Mouse (Mus musculus) layer of hippocampus, postnatal 25 days (tissue): ENCODE measurements around the gene Zfand4. TPM values are rescaled to one million over a fixed set of nuclear protein-coding genes. Genes with fewer than 3 reads are reported as not detected.
"Not testable (repeated sequence)": the region's sequence is repeated elsewhere in the genome, so short reads cannot be mapped to it uniquely, and the experiment has no call there.

ENCODE experiments used
- DNase-seq, 2 experiments: peaks; one replicate each; pipeline ENCODE4 v3.0.0; 2022; ENCODE audit warnings: mixed read lengths in 2 of 2, low spot score in 1 of 2; ENCODE audit errors: extremely low spot score in 1 of 2
- total RNA-seq, 2 experiments: library from RNA; stranded (reverse); gene quantifications; 2 replicates each; pipeline ENCODE4 v1.2.3; 2021

The Zfand4 gene
- total RNA-seq, 2 experiments from 2014 or later: 6.7 to 7.2 TPM

DNA sequence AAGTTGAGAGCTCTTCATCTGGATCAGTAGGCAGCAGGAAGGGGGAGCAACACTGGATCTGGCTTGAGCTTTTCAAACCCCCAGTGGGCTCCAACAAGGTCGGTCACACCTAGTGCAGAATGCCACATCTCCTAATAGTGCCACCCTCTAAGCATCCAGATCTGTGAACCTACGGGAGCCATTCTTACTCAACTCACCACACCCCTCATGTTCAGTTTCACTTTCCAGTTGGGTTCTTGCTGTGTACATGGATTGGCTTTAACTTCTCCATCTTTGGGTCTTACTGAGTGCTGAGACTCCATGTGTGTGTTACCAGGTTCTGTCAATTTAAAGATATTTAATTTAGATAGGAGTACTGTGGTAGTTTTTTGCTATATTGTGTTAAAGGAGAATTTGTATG lies 47.4 kb downstream of the Zfand4 start:
- DNase-seq: no peak

DNA sequence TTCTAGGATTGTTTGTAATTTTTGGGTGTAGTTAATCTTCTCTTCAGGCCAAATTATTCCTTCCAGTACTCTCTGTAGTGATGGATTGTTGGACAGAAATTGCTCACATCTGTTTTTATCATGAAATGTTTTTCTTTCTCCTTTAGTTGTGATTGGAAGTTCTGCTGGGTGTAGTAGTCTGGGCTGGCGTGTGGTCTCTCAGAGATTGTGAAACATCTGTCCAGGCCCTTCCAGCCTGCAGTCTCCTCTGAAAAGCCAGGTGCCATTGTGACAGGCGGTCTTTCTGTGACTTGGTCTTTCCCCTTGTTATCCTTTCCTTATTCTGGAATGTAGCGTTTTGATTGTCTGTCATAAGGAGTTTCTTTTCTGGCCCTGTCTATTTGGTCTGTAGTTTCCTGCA lies 55.2 kb downstream of the Zfand4 start:
- no peak for DNase-seq

DNA sequence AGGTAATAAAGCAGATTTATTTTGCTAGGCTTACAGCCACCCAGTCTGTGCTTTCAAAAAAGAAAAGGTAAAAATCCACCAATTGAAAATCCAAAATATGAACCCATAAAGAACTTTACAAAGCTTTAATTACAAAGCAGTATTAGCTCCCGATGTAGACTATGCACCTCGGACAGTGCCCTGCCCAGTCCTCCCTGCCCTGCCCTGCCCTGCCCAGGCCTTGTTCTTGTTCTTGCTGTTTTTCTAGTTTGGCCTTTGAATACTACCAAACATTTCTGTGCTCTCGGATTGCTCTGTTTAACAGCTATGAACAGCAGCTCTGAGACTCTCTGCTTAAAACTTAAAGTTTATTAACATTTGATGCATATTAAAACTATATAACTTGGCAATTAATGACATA lies 62.6 kb downstream of the Zfand4 start:
- no peak for DNase-seq

DNA sequence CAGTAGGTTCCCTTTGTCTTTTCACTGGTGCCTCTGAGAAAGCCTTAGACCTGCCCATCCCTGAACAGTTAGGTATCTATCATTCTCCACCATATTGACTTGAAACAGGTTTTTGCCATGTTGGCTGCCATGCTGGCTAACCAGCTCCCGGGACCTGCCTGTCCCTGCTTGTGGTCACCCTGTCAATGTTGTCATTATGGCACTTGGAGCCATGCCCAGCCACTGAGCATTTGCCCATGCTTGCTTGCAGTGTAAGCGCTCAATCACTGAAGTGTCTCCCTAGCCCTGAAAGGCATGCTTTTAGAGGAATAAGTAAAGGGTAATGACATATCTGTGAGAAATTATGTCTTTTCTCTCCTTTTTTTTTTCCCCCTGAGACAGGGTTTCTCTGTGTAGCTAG lies 67.4 kb downstream of the Zfand4 start:
- DNase-seq: no peak

DNA sequence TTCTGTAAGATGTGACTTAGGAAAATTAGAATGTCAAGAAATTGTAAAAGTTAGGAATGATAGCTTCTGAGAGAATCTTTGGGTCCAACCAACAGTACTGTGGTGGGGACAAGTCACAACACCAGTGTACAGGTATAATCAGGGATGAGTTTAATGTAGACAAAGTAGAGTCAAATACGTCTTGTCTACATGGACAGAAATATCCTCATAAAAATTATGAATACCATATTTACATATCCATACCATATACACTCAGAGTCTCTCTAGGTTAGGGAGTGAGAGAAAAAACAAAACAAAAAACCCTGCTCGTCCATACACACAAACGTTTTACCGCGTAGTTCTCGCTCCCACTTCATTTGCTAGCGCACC lies 73.4 kb downstream of the Zfand4 start:
- DNase-seq: no peak

DNA sequence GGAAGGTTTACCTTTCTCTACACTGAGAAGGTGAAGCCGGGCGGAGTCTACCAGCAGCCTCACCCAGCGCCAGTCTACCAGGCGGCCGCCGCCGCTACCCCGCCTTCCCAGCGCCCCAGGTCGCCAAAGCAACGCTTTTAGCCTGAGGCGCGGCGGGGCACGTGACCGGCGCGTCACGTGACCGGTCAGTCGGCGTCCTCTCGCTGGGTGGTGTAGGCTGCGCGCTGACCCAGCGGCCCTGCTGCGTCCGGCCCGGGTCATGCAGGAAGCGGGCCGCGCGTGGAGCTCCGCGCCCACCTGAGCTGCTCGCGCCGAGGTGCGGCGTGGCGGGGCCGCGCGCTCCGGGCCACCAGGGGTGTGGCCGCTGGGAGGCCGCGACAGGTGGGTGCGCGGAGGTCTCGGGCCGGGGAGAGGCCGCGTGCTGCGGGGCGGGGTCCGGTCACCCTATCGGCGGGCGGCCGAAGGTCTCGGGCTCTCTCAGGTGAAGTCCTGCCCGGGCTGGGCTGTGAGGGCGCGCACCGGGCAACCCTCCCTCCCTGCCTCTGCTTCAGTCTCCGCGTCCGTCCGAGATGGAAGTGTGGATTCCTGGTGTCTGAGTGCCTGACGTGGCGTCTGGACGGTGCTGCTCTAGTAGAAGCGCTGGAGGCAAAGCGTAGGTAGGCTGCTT lies 73.9 kb downstream of the Zfand4 start, which contains the start of gene March8:
Gene March8, plus strand, starts transcription at position 190 of the 667 bp plus-strand sequence.
- peak; percentile 73 to 76 for DNase-seq

DNA sequence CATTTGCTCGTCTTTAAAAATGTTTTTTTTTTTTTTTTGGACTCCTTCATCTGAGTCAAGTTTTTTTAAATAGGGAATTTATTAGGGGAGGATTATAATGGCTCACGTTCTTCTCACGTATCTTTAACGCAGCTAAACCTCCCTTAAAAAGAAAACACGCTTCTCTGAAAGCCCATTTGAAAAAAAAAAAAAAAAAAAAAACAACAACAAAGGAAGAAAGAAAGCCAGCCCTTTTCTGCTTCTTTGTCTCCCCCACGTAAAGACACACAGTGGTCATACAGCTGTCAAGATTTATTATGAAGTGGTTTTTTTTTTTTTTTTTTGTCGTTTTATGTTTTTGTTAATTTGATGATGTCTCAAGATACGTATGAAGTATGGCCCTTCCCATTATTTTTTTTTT lies 74.5 kb downstream of the Zfand4 start:
- DNase-seq: no peak

DNA sequence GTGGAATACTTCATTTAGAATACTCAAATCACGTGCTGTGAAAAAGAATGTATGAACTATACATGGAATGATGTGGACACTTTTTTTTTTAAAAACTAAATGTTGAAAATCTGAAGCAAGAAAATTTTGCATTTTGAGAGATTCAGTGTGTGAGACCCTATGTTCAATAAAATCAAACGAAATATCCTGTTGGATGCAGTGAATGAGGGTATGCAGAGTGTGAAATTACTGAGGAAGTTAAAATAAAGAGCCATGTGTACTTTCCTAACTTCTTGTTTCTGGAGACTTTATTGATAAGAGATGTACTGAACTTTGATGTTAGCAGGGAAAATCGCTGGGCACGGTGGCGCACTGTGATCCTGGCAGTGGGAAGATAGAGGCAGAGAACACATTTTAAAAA lies 75.1 kb downstream of the Zfand4 start:
- no peak for DNase-seq

DNA sequence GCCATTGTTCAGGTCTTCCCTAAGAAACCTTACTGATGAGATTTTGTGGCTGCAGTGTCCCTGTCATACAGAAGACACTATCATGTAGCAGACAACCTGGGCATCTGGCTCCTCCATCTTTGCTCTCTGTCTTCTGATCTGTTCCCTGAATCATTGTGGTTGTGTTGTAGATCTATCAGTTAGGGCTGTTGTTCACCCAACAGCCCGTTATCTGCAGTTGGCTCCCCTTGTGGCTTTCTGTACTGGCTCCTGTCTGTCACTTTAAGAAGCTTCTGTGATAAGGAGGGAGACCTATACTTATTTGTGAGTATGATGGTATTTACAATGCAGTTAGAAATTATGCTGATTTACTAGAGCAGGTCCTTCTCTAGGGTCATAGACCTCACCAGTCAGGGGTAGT lies 76.5 kb downstream of the Zfand4 start:
- no peak for DNase-seq

DNA sequence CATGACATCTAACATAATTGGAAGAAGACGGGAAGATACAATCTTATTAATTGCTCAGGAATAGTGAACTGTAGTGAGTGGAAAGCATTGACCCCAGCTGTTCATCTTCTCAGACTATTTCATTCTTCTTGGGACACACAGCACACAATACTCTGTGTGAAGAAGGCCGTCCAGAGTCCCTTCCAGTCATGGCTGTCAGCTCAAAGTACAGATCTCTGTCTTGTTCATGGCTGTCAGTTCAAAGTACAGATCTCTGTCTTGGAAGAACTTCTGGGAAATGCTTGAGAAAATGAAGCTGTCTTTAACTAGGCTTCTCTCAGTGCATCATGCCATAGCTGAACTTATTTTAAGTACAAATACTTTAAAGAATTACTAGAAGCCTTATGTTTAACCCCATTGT lies 83.9 kb downstream of the Zfand4 start:
- DNase-seq: no peak

DNA sequence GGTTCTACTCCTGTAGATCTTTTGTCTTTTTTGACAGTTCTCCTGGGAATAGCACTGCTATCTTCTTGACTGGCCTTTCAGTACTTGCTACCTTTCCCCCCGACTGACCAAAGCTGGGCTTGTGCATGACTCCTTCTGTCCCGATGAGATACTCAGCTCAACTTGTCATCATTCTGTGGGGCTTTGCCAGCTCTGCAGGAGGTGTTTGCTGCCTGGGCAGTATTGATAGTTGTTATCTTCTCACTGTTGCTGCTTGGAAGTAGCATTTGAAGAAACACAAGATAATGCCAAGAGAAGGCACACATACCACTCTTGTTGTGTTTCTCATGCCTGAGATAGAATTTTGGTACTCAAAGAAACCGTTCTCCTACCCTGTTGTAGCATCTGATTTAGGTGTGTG lies 86.0 kb downstream of the Zfand4 start:
- no peak for DNase-seq

DNA sequence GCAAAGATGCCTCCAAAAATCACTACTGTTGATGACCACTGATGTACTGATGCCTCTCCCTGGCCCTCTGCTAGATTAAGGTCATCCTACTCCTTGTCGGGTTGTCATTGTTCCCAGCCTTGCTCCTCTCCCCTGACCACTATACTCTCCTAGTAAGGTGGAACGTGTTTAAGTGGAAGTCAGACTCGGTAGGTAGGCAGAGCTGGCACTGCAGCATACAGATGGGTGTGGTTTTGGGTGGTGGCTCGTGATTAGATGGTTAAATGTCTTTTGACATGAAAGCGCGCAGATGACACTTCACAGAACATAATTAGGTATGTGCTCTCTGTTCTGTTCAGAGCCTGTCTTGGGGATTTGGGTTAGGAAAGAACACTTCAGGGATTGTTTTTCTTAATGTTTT lies 86.6 kb downstream of the Zfand4 start:
- no peak for DNase-seq

DNA sequence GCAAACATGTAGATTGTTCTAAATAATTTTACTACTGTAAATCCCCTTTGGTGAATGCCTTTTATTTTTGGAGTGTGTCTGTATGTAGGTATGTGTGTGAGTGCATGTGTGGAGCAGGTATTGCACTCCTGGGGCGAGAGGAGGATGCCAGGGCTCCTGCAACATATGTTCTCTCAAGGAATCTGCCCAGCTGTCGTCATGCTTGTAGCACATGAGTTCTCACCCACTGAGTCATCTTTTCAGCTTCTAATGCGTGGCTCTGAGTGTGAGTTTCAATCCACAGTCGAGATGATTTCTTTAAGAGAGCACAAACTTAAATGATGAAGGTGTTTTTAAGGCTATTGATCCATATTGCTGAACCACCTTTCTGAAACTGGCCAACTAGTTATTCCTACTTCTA lies 87.5 kb downstream of the Zfand4 start:
- no peak for DNase-seq

DNA sequence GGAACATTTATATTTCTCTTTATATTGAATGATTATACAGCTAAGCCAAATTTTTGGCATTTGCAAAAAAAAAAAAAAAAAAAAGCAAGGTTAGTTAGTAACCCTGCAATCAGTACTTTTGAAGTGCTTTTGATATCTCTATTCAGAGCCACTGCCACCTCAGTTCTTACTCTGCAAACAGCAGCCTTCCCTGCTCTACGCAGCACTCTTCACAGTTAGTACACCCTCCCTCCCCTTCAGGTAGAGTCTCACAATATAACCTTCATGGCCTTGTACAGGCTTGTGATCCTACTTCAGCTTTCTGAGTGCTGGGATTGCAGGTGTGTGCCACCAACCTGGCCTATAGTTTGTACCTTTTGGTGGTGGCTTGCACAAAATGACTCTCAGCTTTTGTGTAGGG lies 89.4 kb downstream of the Zfand4 start:
- DNase-seq: no peak

DNA sequence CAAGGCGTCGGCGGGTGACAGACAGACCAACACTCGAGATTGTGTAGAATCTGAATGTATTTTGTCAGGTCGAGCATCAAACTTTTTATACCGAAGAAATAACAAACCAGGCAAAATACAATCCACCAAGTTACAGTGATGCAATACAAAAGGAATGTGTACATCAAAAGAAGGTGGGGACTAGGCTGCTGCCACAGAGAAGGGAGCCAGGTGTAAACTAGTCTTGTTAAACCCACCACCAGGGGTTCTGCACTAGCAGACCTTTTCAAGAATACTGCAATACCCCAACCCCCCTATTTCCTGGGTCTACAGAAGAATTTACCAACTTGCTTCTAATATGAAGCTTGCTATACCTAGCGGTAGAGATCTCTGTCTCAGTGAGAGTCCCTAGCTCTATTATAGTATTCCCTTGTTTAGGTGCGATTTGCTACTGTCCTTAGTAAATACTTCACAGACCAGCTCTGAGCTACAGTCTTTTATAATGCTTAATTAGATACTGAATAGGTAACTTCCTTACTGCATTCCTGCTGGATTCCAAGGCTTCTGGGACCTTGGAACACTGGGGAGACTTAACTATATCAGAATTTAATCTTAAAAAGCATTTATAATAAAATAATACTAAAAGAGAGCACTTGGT lies 92.4 kb downstream of the Zfand4 start:
- not testable (repeated sequence) for DNase-seq

DNA sequence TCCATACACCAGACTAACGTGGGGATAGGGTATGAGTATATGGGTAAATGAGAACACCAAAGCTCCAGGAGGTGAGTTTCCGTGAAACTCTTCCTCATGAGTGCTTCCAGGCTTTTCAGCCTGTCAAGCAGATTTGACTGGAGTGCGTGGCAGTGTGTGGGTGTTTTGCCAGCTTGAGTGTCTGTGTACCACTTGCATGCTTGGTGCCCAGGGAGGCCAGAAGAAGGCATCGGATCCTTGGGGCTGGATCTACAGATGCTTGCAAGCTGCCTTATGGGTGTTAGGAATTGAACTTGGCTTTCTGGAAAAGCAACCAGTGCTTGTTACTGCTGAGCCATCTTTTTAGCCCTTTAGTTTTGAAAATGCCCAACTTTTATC lies 92.9 kb downstream of the Zfand4 start:
- no peak for DNase-seq

DNA sequence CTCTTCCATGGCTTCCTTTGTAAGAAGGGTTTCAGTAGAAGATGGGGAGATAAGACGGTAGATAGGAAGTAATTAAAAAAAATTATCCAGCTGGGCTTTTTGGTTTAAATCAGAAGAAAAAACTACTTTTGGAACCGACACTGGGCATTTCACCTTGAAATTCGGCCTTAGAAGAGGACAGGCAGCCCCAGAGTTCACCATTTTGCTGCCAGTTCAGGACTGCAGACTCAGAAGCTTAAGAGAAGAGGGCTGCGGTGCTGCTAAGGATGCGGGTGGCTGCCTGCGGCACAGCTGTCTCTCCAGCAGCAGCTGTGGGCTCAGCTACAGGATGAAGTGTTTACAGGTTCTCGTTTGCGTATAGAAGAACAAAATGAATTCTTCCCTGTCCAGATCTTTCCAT lies 94.0 kb downstream of the Zfand4 start:
- DNase-seq: no peak

DNA sequence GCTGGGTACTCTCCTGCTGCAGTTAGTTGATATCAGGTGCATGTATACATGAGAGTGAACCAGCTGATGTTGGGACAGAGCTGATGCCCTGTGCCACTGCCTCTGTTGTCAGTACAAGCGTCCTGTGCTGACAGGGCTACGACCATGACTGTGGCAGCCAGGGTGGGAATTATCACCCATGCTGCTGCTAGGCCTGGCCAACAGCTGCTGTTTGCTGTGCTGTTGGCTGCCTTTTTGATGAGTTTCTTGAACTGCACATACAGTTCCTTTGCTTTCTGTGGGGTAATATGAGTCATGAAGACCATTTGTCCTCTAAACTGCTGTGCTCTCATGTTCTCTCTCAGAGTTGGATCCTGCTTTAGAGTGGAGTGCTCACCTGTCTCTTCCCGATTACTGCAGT lies 95.2 kb downstream of the Zfand4 start:
- no peak for DNase-seq

DNA sequence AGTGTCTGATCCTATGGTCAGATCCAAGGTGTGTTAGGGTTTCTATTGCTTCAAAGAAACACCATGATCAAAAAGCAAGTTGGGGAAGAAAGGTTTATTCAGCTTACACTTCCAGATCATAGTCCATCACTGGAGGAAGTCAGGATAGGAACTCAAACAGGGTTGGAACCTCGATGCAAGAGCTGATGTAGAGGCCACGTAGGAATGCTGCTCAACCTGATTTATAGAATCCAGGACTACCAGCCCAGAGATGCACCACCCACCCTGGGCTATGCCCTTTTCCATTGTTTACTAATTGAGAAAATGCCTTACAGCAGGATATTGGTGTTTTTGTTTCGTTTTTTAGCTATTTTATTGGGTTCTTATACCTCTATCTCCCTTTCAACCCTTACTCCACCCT lies 97.4 kb downstream of the Zfand4 start:
- no peak for DNase-seq

DNA sequence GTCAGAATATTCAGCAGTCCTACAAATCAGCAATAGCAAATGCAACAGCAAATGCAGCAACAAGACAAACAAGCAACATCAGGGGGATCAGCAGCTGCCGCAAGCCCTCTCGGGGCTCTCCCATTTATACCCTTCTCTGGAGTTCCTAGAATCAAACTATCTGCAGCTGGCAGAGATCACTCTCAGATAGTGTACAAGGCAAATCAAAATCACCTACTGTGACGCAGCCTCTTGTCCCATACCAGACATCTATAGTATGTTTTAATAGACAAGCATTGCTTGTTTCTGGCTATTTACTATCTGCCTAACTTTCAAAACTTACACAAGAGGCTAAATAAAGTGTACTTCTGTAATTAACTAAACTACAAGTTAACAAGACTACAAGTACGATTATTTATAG lies 98.0 kb downstream of the Zfand4 start:
- DNase-seq: no peak

DNA sequence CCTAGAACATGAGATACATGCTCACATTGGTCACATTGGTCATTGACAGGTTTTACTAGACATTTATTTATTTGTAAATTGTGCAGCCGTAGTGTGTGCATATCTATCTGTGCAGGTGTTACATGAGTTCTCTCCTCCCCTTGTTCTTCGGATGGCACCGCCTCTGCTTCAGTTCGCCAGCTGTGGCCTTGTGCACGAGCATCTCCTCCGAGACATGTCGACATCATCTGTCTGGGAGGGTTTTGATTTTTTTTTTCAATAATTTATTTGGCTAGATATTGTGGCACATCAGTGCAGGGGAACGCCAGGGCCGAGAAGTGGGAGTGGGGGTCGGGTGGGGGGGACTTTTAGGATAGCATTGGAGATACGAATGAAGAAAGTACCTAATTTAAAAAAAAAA lies 103.9 kb downstream of the Zfand4 start:
- DNase-seq: no peak

DNA sequence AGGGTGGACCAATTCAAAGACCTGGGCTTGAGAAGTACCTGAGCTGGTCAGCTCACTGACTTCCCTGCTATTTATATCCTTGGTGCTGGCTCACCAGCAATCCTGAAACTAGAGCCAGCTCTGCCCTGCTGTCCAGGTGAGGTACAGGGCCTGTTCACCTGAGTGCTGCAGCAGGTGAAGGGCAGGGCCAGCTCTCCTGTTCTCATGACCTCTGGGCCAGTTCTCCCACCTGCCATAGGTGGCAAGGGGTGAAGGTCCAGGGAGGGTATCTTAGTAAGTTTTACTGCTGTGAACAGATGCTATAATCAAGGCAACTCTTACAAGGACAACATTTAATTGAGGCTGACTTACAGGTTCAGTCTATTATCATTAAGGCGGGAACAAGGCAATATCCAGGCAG lies 105.8 kb downstream of the Zfand4 start:
- no peak for DNase-seq
